Mouse (Mus musculus): ENCODE measurements at regions not wholly inside any gene's neighbourhood (a gene's known extent, or its start where the extent isn't known, plus 50 kb on each side); places are given as distances from the start of the nearest gene placed in this dataset.

- intact Hi-C loops (cut with DNase I), result no loop called here
- DNase-seq (ENCODE audit: extremely low spot score in 1 of 2, low spot score in 2 of 2), result no peak
Measured at GRCm38 (mm10) chr8:127856351-127857135, 501.9 kb upstream of the Nrp1 start.

- intact Hi-C loops (cut with DNase I), result no loop called here
- DNase-seq (ENCODE audit: extremely low spot score in 1 of 2, low spot score in 2 of 2), result no peak
Measured at GRCm38 (mm10) chr8:127859036-127859435, 499.4 kb upstream of the Nrp1 start.

GRCm38 (mm10) chr8:127860376-127860775 is 498.0 kb upstream of the Nrp1 start:
- DNase-seq (ENCODE audit: extremely low spot score in 1 of 2, low spot score in 2 of 2), result no peak
- intact Hi-C loops (cut with DNase I), result no loop called here

- DNase-seq (ENCODE audit: extremely low spot score in 1 of 2, low spot score in 2 of 2), result no peak
- intact Hi-C loops (cut with DNase I), result no loop called here
Measured at GRCm38 (mm10) chr8:127860891-127861290, 497.5 kb upstream of the Nrp1 start.

GRCm38 (mm10) chr8:127884641-127885040 is 473.8 kb upstream of the Nrp1 start:
- DNase-seq (ENCODE audit: extremely low spot score in 1 of 2, low spot score in 2 of 2), result no peak
- intact Hi-C loops (cut with DNase I), result no loop called here

- no peak for DNase-seq (ENCODE audit: extremely low spot score in 1 of 2, low spot score in 2 of 2)
- intact Hi-C loops (cut with DNase I), result no loop called here
Measured at GRCm38 (mm10) chr8:127885211-127885610, 473.2 kb upstream of the Nrp1 start.

- intact Hi-C loops (cut with DNase I), result no loop called here
- DNase-seq (ENCODE audit: extremely low spot score in 1 of 2, low spot score in 2 of 2), result no peak
Measured at GRCm38 (mm10) chr8:127885831-127886230, 472.6 kb upstream of the Nrp1 start.

- DNase-seq (ENCODE audit: extremely low spot score in 1 of 2, low spot score in 2 of 2), result no peak
- intact Hi-C loops (cut with DNase I), result no loop called here
Measured at GRCm38 (mm10) chr8:127890729-127891128, 467.7 kb upstream of the Nrp1 start.

- no peak for DNase-seq (ENCODE audit: extremely low spot score in 1 of 2, low spot score in 2 of 2)
- intact Hi-C loops (cut with DNase I), result no loop called here
Measured at GRCm38 (mm10) chr8:127894284-127894683, 464.1 kb upstream of the Nrp1 start.

GRCm38 (mm10) chr8:127908436-127908835 is 450.0 kb upstream of the Nrp1 start:
- intact Hi-C loops (cut with DNase I), result no loop called here
- no peak for DNase-seq (ENCODE audit: extremely low spot score in 1 of 2, low spot score in 2 of 2)

- intact Hi-C loops (cut with DNase I), result no loop called here
- no peak for DNase-seq (ENCODE audit: extremely low spot score in 1 of 2, low spot score in 2 of 2)
Measured at GRCm38 (mm10) chr8:127909580-127909979, 448.8 kb upstream of the Nrp1 start.

GRCm38 (mm10) chr8:127914086-127914485 is 444.3 kb upstream of the Nrp1 start:
- intact Hi-C loops (cut with DNase I), result no loop called here
- peak in 1 of 2 experiments; percentile 23 for DNase-seq (ENCODE audit: extremely low spot score in 1 of 2, low spot score in 2 of 2)

GRCm38 (mm10) chr8:127914914-127915313 is 443.5 kb upstream of the Nrp1 start:
- no peak for DNase-seq (ENCODE audit: extremely low spot score in 1 of 2, low spot score in 2 of 2)
- intact Hi-C loops (cut with DNase I), result no loop called here

GRCm38 (mm10) chr8:127915591-127916028 is 442.8 kb upstream of the Nrp1 start:
- intact Hi-C loops (cut with DNase I), result no loop called here
- DNase-seq (ENCODE audit: extremely low spot score in 1 of 2, low spot score in 2 of 2), result peak in 1 of 2 experiments; percentile 20

GRCm38 (mm10) chr8:127921925-127922324 is 436.5 kb upstream of the Nrp1 start:
- intact Hi-C loops (cut with DNase I), result no loop called here
- no peak for DNase-seq (ENCODE audit: extremely low spot score in 1 of 2, low spot score in 2 of 2)

GRCm38 (mm10) chr8:127923321-127923720 is 435.1 kb upstream of the Nrp1 start:
- no peak for DNase-seq (ENCODE audit: extremely low spot score in 1 of 2, low spot score in 2 of 2)
- intact Hi-C loops (cut with DNase I), result no loop called here

GRCm38 (mm10) chr8:127932276-127932675 is 426.1 kb upstream of the Nrp1 start:
- intact Hi-C loops (cut with DNase I), result no loop called here
- DNase-seq (ENCODE audit: extremely low spot score in 1 of 2, low spot score in 2 of 2), result no peak

GRCm38 (mm10) chr8:127936792-127937435 is 421.5 kb upstream of the Nrp1 start:
- DNase-seq (ENCODE audit: extremely low spot score in 1 of 2, low spot score in 2 of 2), result peak in 1 of 2 experiments; percentile 15
- intact Hi-C loops (cut with DNase I), result no loop called here

GRCm38 (mm10) chr8:127939284-127939985 is 419.0 kb upstream of the Nrp1 start:
- intact Hi-C loops (cut with DNase I), result no loop called here
- DNase-seq (ENCODE audit: extremely low spot score in 1 of 2, low spot score in 2 of 2), result peak in 1 of 2 experiments; percentile 45

- intact Hi-C loops (cut with DNase I), result no loop called here
- no peak for DNase-seq (ENCODE audit: extremely low spot score in 1 of 2, low spot score in 2 of 2)
Measured at GRCm38 (mm10) chr8:127939986-127940359, 418.4 kb upstream of the Nrp1 start.

Data from left cerebral cortex, postnatal 10 days (tissue).